Mouse (Mus musculus): ENCODE measurements around the gene Tmem242. TPM values are rescaled to one million over a fixed set of nuclear protein-coding genes. Genes with fewer than 3 reads are reported as not detected.
"Not testable (repeated sequence)": the region's sequence is repeated elsewhere in the genome, so short reads cannot be mapped to it uniquely, and the experiment has no call there.

Tmem242 gene
- polyA plus RNA-seq, 1 experiment from 2014 or later: 124 TPM

- DNase-seq (ENCODE audit: low spot score) (no peak), ATAC-seq (replicated peaks; ENCODE audit: low FRiP score, low TSS enrichment, low read depth) (no peak)
- Histone ChIP-seq H3K4me1 (replicated peaks; ENCODE audit: control insufficient read depth, insufficient read depth, low read length) (no peaks in the 10 kb centered on the region), H3K4me2 (ENCODE audit: low read length) (no peak overlapping the region), H3K36me3 (ENCODE audit: control insufficient read depth, insufficient read depth, low read length) (no peaks in the 10 kb centered on the region), H3K4me3 (ENCODE audit: low read depth, low read length) (no peak overlapping the region), H3K9ac (ENCODE audit: low read length) (no peak overlapping the region), H3K27me3 (replicated peaks; ENCODE audit: control insufficient read depth, insufficient read depth, low read length) (no peaks in the 10 kb centered on the region), H3K27ac (ENCODE audit: low read depth) (no peak overlapping the region), H3K9me3 (ENCODE audit: control insufficient read depth, low read length) (no peaks in the 10 kb centered on the region)
- WGBS: 86% methylated on average over 2 of the region's 2 CpGs
Measured at GRCm38 (mm10) chr17:5463912-5464311, 23.9 kb upstream of the Tmem242 start.

- WGBS: 79% methylated on average over 4 of the region's 4 CpGs
Measured at GRCm38 (mm10) chr17:5453657-5454056, 13.6 kb upstream of the Tmem242 start.

GRCm38 (mm10) chr17:5443751-5444150, 3.7 kb upstream of the Tmem242 start:
- Histone ChIP-seq H3K36me3 (ENCODE audit: control insufficient read depth, insufficient read depth, low read length) (no peaks in the 10 kb centered on the region; the same call in 1 of the 2 replicates), H3K9ac (ENCODE audit: low read length) (no peak overlapping the region), H3K4me1 (replicated peaks; ENCODE audit: control insufficient read depth, insufficient read depth, low read length) (peaks cover 13% of the 10 kb centered on the region), H3K4me2 (ENCODE audit: low read length) (no peak overlapping the region), H3K4me3 (ENCODE audit: low read depth, low read length) (no peak overlapping the region), H3K9me3 (ENCODE audit: control insufficient read depth, low read length) (no peaks in the 10 kb centered on the region), H3K27ac (ENCODE audit: low read depth) (no peak overlapping the region), H3K27me3 (replicated peaks; ENCODE audit: control insufficient read depth, insufficient read depth, low read length) (no peaks in the 10 kb centered on the region)
- WGBS: 36% methylated on average over 5 of the region's 5 CpGs
- no peak for DNase-seq (ENCODE audit: low spot score)
- no peak for ATAC-seq (replicated peaks; ENCODE audit: low FRiP score, low TSS enrichment, low read depth)

More at GRCm38 (mm10) chr17:5453657-5454056, 13.6 kb upstream of the Tmem242 start:
- DNase-seq (ENCODE audit: low spot score) (no peak), ATAC-seq (replicated peaks; ENCODE audit: low FRiP score, low TSS enrichment, low read depth) (no peak)
- H3K36me3 ChIP-seq (ENCODE audit: control insufficient read depth, insufficient read depth, low read length): no peaks in the 10 kb centered on the region
- H3K27me3 ChIP-seq (replicated peaks; ENCODE audit: control insufficient read depth, insufficient read depth, low read length): 0 out of 2 replicates have a peak, but pooled peaks cover 3% of the 10 kb centered on the region
- H3K27ac ChIP-seq (ENCODE audit: low read depth): no peak overlapping the region
- H3K9ac ChIP-seq (ENCODE audit: low read length): no peak overlapping the region
- H3K9me3 ChIP-seq (ENCODE audit: control insufficient read depth, low read length): no peaks in the 10 kb centered on the region
- no peaks in the 10 kb centered on the region for H3K4me1 ChIP-seq (replicated peaks; ENCODE audit: control insufficient read depth, insufficient read depth, low read length)
- H3K4me2 ChIP-seq (ENCODE audit: low read length): no peak overlapping the region
- no peak overlapping the region for H3K4me3 ChIP-seq (ENCODE audit: low read depth, low read length)

- H3K36me3 ChIP-seq (ENCODE audit: control insufficient read depth, insufficient read depth, low read length): peaks cover 5% of the 10 kb centered on the region; the same call in 1 of the 2 replicates
- H3K4me1 ChIP-seq (replicated peaks; ENCODE audit: control insufficient read depth, insufficient read depth, low read length): peaks cover 15% of the 10 kb centered on the region
- H3K4me3 ChIP-seq (ENCODE audit: low read depth, low read length): no peak overlapping the region
- H3K27ac ChIP-seq (ENCODE audit: low read depth): no peak overlapping the region
- 39% methylated on average over 3 of the region's 3 CpGs for WGBS
- H3K9me3 ChIP-seq (ENCODE audit: control insufficient read depth, low read length): no peaks in the 10 kb centered on the region
- H3K9ac ChIP-seq (ENCODE audit: low read length): no peak overlapping the region
- ATAC-seq (replicated peaks; ENCODE audit: low FRiP score, low TSS enrichment, low read depth): no peak
- H3K4me2 ChIP-seq (ENCODE audit: low read length): no peak overlapping the region
- no peaks in the 10 kb centered on the region for H3K27me3 ChIP-seq (replicated peaks; ENCODE audit: control insufficient read depth, insufficient read depth, low read length)
- DNase-seq (ENCODE audit: low spot score): no peak
Measured at GRCm38 (mm10) chr17:5443260-5443659, 3.2 kb upstream of the Tmem242 start.

GRCm38 (mm10) chr17:5442403-5442802, 2.3 kb upstream of the Tmem242 start:
- not testable (repeated sequence) for H3K9ac ChIP-seq (ENCODE audit: low read length); H3K9me3 ChIP-seq (ENCODE audit: control insufficient read depth, low read length); H3K4me3 ChIP-seq (ENCODE audit: low read depth, low read length); H3K36me3 ChIP-seq (ENCODE audit: control insufficient read depth, insufficient read depth, low read length); ATAC-seq (replicated peaks; ENCODE audit: low FRiP score, low TSS enrichment, low read depth); H3K4me2 ChIP-seq (ENCODE audit: low read length); DNase-seq (ENCODE audit: low spot score); H3K27me3 ChIP-seq (replicated peaks; ENCODE audit: control insufficient read depth, insufficient read depth, low read length); H3K27ac ChIP-seq (ENCODE audit: low read depth)
- 76% methylated on average over 5 of the region's 5 CpGs for WGBS
- peaks cover 15% of the 10 kb centered on the region for H3K4me1 ChIP-seq (replicated peaks; ENCODE audit: control insufficient read depth, insufficient read depth, low read length)

- peak; percentile 51 for ATAC-seq (replicated peaks; ENCODE audit: low FRiP score, low TSS enrichment, low read depth)
- under 1% methylated on average over 8 of the region's 8 CpGs for WGBS
Measured at GRCm38 (mm10) chr17:5439831-5440158, 264 bp downstream of the Tmem242 start.

GRCm38 (mm10) chr17:5429772-5430133, 10.3 kb downstream of the Tmem242 start:
- ATAC-seq (replicated peaks; ENCODE audit: low FRiP score, low TSS enrichment, low read depth): no peak; the same call in 1 of the 2 replicates

More at GRCm38 (mm10) chr17:5439831-5440158, 264 bp downstream of the Tmem242 start:
- Histone ChIP-seq H3K27ac (ENCODE audit: low read depth) (peak overlapping the region; percentile 57; the same call in 1 of the 2 replicates), H3K4me2 (ENCODE audit: low read length) (peak overlapping the region; percentile 97), H3K9ac (ENCODE audit: low read length) (peak overlapping the region; percentile 78), H3K4me3 (ENCODE audit: low read depth, low read length) (peak overlapping the region; percentile 83), H3K9me3 (ENCODE audit: control insufficient read depth, low read length) (no peaks in the 10 kb centered on the region), H3K4me1 (replicated peaks; ENCODE audit: control insufficient read depth, insufficient read depth, low read length) (peaks cover 15% of the 10 kb centered on the region), H3K27me3 (replicated peaks; ENCODE audit: control insufficient read depth, insufficient read depth, low read length) (no peaks in the 10 kb centered on the region), H3K36me3 (ENCODE audit: control insufficient read depth, insufficient read depth, low read length) (peaks cover 22% of the 10 kb centered on the region)
- no peak for DNase-seq (ENCODE audit: low spot score)

GRCm38 (mm10) chr17:5429090-5429771, 10.8 kb downstream of the Tmem242 start:
- H3K9ac ChIP-seq (ENCODE audit: low read length): no peak overlapping the region
- H3K4me3 ChIP-seq (ENCODE audit: low read depth, low read length): no peak overlapping the region
- no peaks in the 10 kb centered on the region for H3K4me1 ChIP-seq (replicated peaks; ENCODE audit: control insufficient read depth, insufficient read depth, low read length)
- H3K4me2 ChIP-seq (ENCODE audit: low read length): no peak overlapping the region
- no peak overlapping the region for H3K27ac ChIP-seq (ENCODE audit: low read depth)
- H3K27me3 ChIP-seq (replicated peaks; ENCODE audit: control insufficient read depth, insufficient read depth, low read length): no peaks in the 10 kb centered on the region
- WGBS: 58% methylated on average over 10 of the region's 10 CpGs
- ATAC-seq (replicated peaks; ENCODE audit: low FRiP score, low TSS enrichment, low read depth) (peak; percentile 76), DNase-seq (ENCODE audit: low spot score) (peak; percentile 95)
- H3K36me3 ChIP-seq (ENCODE audit: control insufficient read depth, insufficient read depth, low read length): peaks cover 47% of the 10 kb centered on the region
- no peaks in the 10 kb centered on the region for H3K9me3 ChIP-seq (ENCODE audit: control insufficient read depth, low read length)

More at GRCm38 (mm10) chr17:5429772-5430133, 10.3 kb downstream of the Tmem242 start:
- Histone ChIP-seq H3K27me3 (replicated peaks; ENCODE audit: control insufficient read depth, insufficient read depth, low read length) (no peaks in the 10 kb centered on the region), H3K9me3 (ENCODE audit: control insufficient read depth, low read length) (no peaks in the 10 kb centered on the region), H3K9ac (ENCODE audit: low read length) (no peak overlapping the region), H3K27ac (ENCODE audit: low read depth) (no peak overlapping the region), H3K36me3 (ENCODE audit: control insufficient read depth, insufficient read depth, low read length) (peaks cover 47% of the 10 kb centered on the region), H3K4me1 (replicated peaks; ENCODE audit: control insufficient read depth, insufficient read depth, low read length) (no peaks in the 10 kb centered on the region), H3K4me3 (ENCODE audit: low read depth, low read length) (no peak overlapping the region), H3K4me2 (ENCODE audit: low read length) (no peak overlapping the region)
- DNase-seq (ENCODE audit: low spot score): no peak
- 78% methylated on average over 9 of the region's 9 CpGs for WGBS

GRCm38 (mm10) chr17:5425204-5425603, 14.9 kb downstream of the Tmem242 start:
- H3K4me2 ChIP-seq (ENCODE audit: low read length): no peak overlapping the region
- H3K4me3 ChIP-seq (ENCODE audit: low read depth, low read length): no peak overlapping the region
- H3K9me3 ChIP-seq (ENCODE audit: control insufficient read depth, low read length): no peaks in the 10 kb centered on the region
- no peak overlapping the region for H3K9ac ChIP-seq (ENCODE audit: low read length)
- no peak for ATAC-seq (replicated peaks; ENCODE audit: low FRiP score, low TSS enrichment, low read depth)
- H3K4me1 ChIP-seq (replicated peaks; ENCODE audit: control insufficient read depth, insufficient read depth, low read length): no peaks in the 10 kb centered on the region
- 44% methylated on average over 3 of the region's 3 CpGs for WGBS
- no peak for DNase-seq (ENCODE audit: low spot score)
- no peaks in the 10 kb centered on the region for H3K27me3 ChIP-seq (replicated peaks; ENCODE audit: control insufficient read depth, insufficient read depth, low read length)
- no peak overlapping the region for H3K27ac ChIP-seq (ENCODE audit: low read depth)
- peaks cover 20% of the 10 kb centered on the region for H3K36me3 ChIP-seq (ENCODE audit: control insufficient read depth, insufficient read depth, low read length)

Measured in intestine, embryonic 14.5 days (tissue).